Mouse (Mus musculus) kidney, adult 2 months (tissue): ENCODE measurements around the gene Dync1i2. TPM values are rescaled to one million over a fixed set of nuclear protein-coding genes. Genes with fewer than 3 reads are reported as not detected.

ENCODE experiments used
- DNase-seq: peaks from one replicate; pipeline ENCODE4 v3.0.0; 2021
- H3K27ac ChIP-seq: fragments of 200-500 bp; 2 replicates; pipeline ENCODE4 v1.5.1; 2012; ENCODE audit warnings: low read depth, low read length, control low read depth, inconsistent platforms; ENCODE audit not compliant: insufficient read depth
- H3K27me3 ChIP-seq: fragments of 200-500 bp; replicated peaks from 2 replicates; pipeline ENCODE4 v1.6.1; 2012; ENCODE audit warnings: mild to moderate bottlenecking, moderate library complexity, low read length, inconsistent platforms; ENCODE audit not compliant: control insufficient read depth, insufficient read depth
- H3K36me3 ChIP-seq: fragments of 200-500 bp; 2 replicates; pipeline ENCODE4 v1.6.1; 2012; ENCODE audit warnings: mild to moderate bottlenecking, moderate library complexity, low read length, inconsistent platforms; ENCODE audit not compliant: control insufficient read depth, insufficient read depth
- H3K4me1 ChIP-seq: fragments of 200-500 bp; 2 replicates; pipeline ENCODE4 v1.6.1; 2011; ENCODE audit warnings: low read length; ENCODE audit not compliant: control insufficient read depth, insufficient read depth
- H3K4me3 ChIP-seq: fragments of 200-500 bp; 2 replicates; pipeline ENCODE4 v1.5.1; 2011; ENCODE audit warnings: mild to moderate bottlenecking, low read depth, low read length, control low read depth; ENCODE audit not compliant: insufficient read depth
- CTCF ChIP-seq: fragments of 200-500 bp; conservative IDR thresholded peaks from 2 replicates; pipeline ENCODE4 v1.5.1; 2011; ENCODE audit warnings: low read depth, mild to moderate bottlenecking, control low read depth, low read length, moderate library complexity, mixed read lengths; ENCODE audit not compliant: insufficient read depth, insufficient read length
- POLR2A ChIP-seq: fragments of 200-500 bp; IDR thresholded peaks from one replicate; pipeline ENCODE4 v1.6.1; 2011; ENCODE audit warnings: low read depth, low read length, control low read depth
- WGBS: fragments of 180-500 bp; shearing (Covaris S2); methylation state at CpG from one replicate; pipeline ENCODE4 v1.1.7; 2018; 5-methylcytosine and 5-hydroxymethylcytosine counted together
- polyA plus RNA-seq: library from polyadenylated mRNA; depleted of rRNA; stranded (reverse); fragments of >200 nt; gene quantifications from 2 replicates; pipeline ENCODE4 v1.2.3, GENCODE M21; 2012

The Dync1i2 gene
- polyA plus RNA-seq, 1 experiment, result 28.8 TPM

- TF ChIP-seq POLR2A (no peak), CTCF (no peak)
- WGBS, result 67% methylated on average over 5 of the region's 5 CpGs
Measured at GRCm38 (mm10) chr2:71209041-71209755, 2.3 kb upstream of the Dync1i2 start.

GRCm38 (mm10) chr2:71211096-71211495 is 410 bp upstream of the Dync1i2 start:
- no peaks in the 10 kb centered on the region for H3K27me3 ChIP-seq
- DNase-seq, result no peak
- H3K4me3 ChIP-seq, result no peak overlapping the region
- 81% methylated on average over 2 of the region's 2 CpGs for WGBS
- H3K36me3 ChIP-seq, result no peaks in the 10 kb centered on the region
- TF ChIP-seq CTCF, result no peak
- peaks cover 3% of the 10 kb centered on the region; the same call in 1 of the 2 replicates for H3K4me1 ChIP-seq
- peak overlapping the region; percentile 32; the same call in 1 of the 2 replicates for H3K27ac ChIP-seq

More at GRCm38 (mm10) chr2:71209041-71209755, 2.3 kb upstream of the Dync1i2 start:
- Histone ChIP-seq H3K36me3 (no peaks in the 10 kb centered on the region), H3K4me1 (peaks cover 3% of the 10 kb centered on the region; the same call in 1 of the 2 replicates), H3K27me3 (no peaks in the 10 kb centered on the region), H3K27ac (no peak overlapping the region), H3K4me3 (no peak overlapping the region)
- no peak for DNase-seq

GRCm38 (mm10) chr2:71212360-71212726 is 837 bp downstream of the Dync1i2 start:
- Histone ChIP-seq H3K36me3 (no peaks in the 10 kb centered on the region), H3K27ac (no peak overlapping the region)

GRCm38 (mm10) chr2:71221020-71221419 is 9.5 kb downstream of the Dync1i2 start:
- peaks cover 9% of the 10 kb centered on the region for H3K36me3 ChIP-seq
- 83% methylated on average over 1 of the region's 1 CpGs for WGBS
- TF ChIP-seq CTCF (no peak), POLR2A (no peak)

More at GRCm38 (mm10) chr2:71212360-71212726, 837 bp downstream of the Dync1i2 start:
- DNase-seq, result no peak
- Histone ChIP-seq H3K27me3 (no peaks in the 10 kb centered on the region), H3K4me1 (peaks cover 3% of the 10 kb centered on the region; the same call in 1 of the 2 replicates), H3K4me3 (peak overlapping the region; percentile 86)
- TF ChIP-seq CTCF, result no peak
- no peak for TF ChIP-seq POLR2A
- under 1% methylated on average over 6 of the region's 6 CpGs for WGBS

GRCm38 (mm10) chr2:71227398-71227797 is 15.9 kb downstream of the Dync1i2 start:
- TF ChIP-seq CTCF (no peak), POLR2A (no peak)
- H3K36me3 ChIP-seq, result peaks cover 8% of the 10 kb centered on the region
- 16% methylated on average over 1 of the region's 1 CpGs for WGBS
- H3K27ac ChIP-seq, result no peak overlapping the region
- H3K4me3 ChIP-seq, result no peak overlapping the region
- no peaks in the 10 kb centered on the region for H3K27me3 ChIP-seq
- no peaks in the 10 kb centered on the region for H3K4me1 ChIP-seq
- DNase-seq, result no peak

More at GRCm38 (mm10) chr2:71221020-71221419, 9.5 kb downstream of the Dync1i2 start:
- no peak overlapping the region for H3K4me3 ChIP-seq
- H3K4me1 ChIP-seq, result no peaks in the 10 kb centered on the region
- DNase-seq, result no peak
- no peaks in the 10 kb centered on the region; the same call in 1 of the 2 replicates for H3K27me3 ChIP-seq
- no peak overlapping the region for H3K27ac ChIP-seq

GRCm38 (mm10) chr2:71229603-71230002 is 18.1 kb downstream of the Dync1i2 start:
- Histone ChIP-seq H3K27ac (no peak overlapping the region), H3K27me3 (no peaks in the 10 kb centered on the region), H3K36me3 (peaks cover 3% of the 10 kb centered on the region; the same call in 1 of the 2 replicates), H3K4me3 (no peak overlapping the region), H3K4me1 (no peaks in the 10 kb centered on the region)
- DNase-seq, result no peak
- TF ChIP-seq CTCF (no peak), POLR2A (no peak)
- WGBS, result 71% methylated on average over 1 of the region's 1 CpGs

GRCm38 (mm10) chr2:71231951-71232350 is 20.4 kb downstream of the Dync1i2 start:
- no peak overlapping the region for H3K27ac ChIP-seq
- H3K4me3 ChIP-seq, result no peak overlapping the region
- H3K27me3 ChIP-seq, result no peaks in the 10 kb centered on the region
- H3K4me1 ChIP-seq, result no peaks in the 10 kb centered on the region
- 77% methylated on average over 5 of the region's 5 CpGs for WGBS
- TF ChIP-seq POLR2A, result no peak
- DNase-seq, result no peak
- H3K36me3 ChIP-seq, result peaks cover 4% of the 10 kb centered on the region
